Mouse (Mus musculus): ENCODE results near the gene Ifnk. TPM values are rescaled to one million over a fixed set of nuclear protein-coding genes. Genes with fewer than 3 reads are reported as not detected.

Gene Ifnk
- polyA plus RNA-seq, 1 experiment: not detected

DNA sequence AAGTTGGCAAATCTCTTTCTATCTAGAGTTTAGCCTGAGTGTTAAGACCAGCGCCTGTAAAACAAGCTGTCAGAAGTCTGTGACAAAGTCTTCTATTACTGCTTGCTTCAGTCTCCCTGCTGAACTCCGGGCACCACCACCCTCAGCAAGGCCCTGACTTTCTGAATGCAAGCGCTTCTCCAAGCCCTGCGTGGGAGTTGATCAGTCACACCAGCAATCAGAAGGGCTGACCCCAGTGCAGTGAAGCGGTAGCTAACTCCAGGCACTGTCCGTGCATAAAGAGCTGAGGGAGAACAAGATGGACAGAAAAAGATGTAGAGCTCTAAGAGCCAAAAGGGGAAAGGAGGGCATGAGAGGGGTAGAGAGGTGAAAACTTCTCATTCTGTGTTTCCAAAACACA lies 24.1 kb upstream of the Ifnk start:
- Histone ChIP-seq H3K4me1 (ENCODE audit: control insufficient read depth, insufficient read depth, insufficient read length, low read length) (peaks cover 2% of the 10 kb centered on the region; the same call in 1 of the 2 replicates), H3K4me3 (ENCODE audit: insufficient read depth, low read depth, low read length) (no peak overlapping the region), H3K27ac (replicated peaks; ENCODE audit: low read depth, low read length) (no peak overlapping the region)

DNA sequence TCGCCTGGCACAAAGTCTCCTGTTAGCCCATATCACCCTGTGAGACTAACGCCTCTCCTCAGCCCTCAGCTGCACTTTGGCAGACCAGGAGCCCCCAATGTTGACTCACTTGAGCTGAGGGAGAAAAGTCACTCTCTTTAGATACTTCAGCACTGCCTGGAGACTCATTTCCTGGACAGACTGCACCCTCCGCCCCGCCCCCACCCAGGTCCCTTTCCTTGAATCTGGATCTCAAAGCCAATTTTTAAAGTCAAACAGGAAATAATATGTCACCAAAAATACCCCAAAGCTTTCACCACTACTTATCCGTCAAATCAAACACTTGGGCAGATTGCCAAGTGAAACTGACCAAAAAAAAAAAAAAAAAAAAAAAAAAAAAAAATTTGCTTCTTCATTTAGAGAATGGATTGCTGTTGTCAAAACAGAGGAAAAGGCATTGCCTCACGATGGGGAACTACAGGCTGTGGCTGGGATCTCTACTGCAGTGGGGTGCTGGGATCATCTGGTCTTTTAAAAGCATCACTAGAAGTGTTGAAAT lies 21.4 kb upstream of the Ifnk start:
- Histone ChIP-seq H3K4me1 (ENCODE audit: control insufficient read depth, insufficient read depth, insufficient read length, low read length) (peaks cover 2% of the 10 kb centered on the region; the same call in 1 of the 2 replicates), H3K4me3 (ENCODE audit: insufficient read depth, low read depth, low read length) (no peak overlapping the region), H3K27ac (replicated peaks; ENCODE audit: low read depth, low read length) (no peak overlapping the region)

DNA sequence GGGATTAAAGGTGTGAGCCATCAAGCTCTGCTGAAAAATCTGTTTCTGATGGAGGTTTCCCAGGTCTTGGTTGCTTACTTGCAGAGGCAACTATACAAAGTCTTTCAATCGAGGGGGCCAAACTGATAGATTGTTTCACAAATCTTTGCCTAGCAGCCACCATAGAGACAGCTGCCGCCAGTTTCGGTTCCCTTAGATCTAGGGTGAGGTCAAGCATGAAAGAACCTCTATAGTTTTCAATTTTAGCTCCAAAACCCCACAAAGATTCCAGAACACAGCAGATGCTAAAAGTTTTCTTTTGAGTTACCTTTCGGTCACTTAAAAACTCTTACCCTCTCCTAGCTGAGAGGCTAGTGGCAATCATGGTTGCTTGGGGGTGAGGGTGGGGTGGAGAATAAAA lies 20.3 kb upstream of the Ifnk start:
- Histone ChIP-seq H3K4me3 (ENCODE audit: insufficient read depth, low read depth, low read length) (no peak overlapping the region), H3K27ac (replicated peaks; ENCODE audit: low read depth, low read length) (peak overlapping the region; percentile 39; the same call in 1 of the 2 replicates), H3K4me1 (ENCODE audit: control insufficient read depth, insufficient read depth, insufficient read length, low read length) (peaks cover 2% of the 10 kb centered on the region; the same call in 1 of the 2 replicates)

GRCm38 (mm10) chr4:35133411-35133810 lies 18.4 kb upstream of the Ifnk start:
- Histone ChIP-seq H3K4me3 (ENCODE audit: insufficient read depth, low read depth, low read length) (no peak overlapping the region), H3K27ac (replicated peaks; ENCODE audit: low read depth, low read length) (no peak overlapping the region), H3K4me1 (ENCODE audit: control insufficient read depth, insufficient read depth, insufficient read length, low read length) (peaks cover 2% of the 10 kb centered on the region; the same call in 1 of the 2 replicates)

- Histone ChIP-seq H3K27ac (replicated peaks; ENCODE audit: low read depth, low read length) (no peak overlapping the region), H3K4me3 (ENCODE audit: insufficient read depth, low read depth, low read length) (no peak overlapping the region)
Measured at GRCm38 (mm10) chr4:35134846-35135611, 16.8 kb upstream of the Ifnk start.

GRCm38 (mm10) chr4:35135806-35136205 lies 16.1 kb upstream of the Ifnk start:
- no peak overlapping the region for H3K27ac ChIP-seq (replicated peaks; ENCODE audit: low read depth, low read length)
- no peak overlapping the region for H3K4me3 ChIP-seq (ENCODE audit: insufficient read depth, low read depth, low read length)

More at GRCm38 (mm10) chr4:35134846-35135611, 16.8 kb upstream of the Ifnk start:
- peaks cover 2% of the 10 kb centered on the region; the same call in 1 of the 2 replicates for H3K4me1 ChIP-seq (ENCODE audit: control insufficient read depth, insufficient read depth, insufficient read length, low read length)

DNA sequence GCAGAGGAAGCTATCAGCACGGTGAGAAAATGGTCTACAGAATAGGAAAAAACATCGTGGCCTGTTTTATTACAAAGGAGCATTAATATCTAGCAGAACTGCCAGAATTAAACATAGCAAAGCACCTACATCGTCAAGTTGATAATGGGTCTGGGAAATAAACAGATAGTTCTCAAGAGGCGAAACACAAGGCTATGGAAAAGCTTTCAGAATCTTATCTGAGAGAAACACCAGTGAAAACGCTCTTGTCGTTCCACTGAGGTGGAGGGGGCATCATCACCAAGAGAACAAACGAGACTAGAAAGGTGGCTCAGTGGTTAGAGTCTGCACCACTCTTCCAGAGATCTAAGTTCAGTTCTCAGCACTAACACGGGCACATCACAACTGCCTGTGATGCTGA lies 14.9 kb upstream of the Ifnk start:
- Histone ChIP-seq H3K27ac (replicated peaks; ENCODE audit: low read depth, low read length) (no peak overlapping the region), H3K4me1 (ENCODE audit: control insufficient read depth, insufficient read depth, insufficient read length, low read length) (no peaks in the 10 kb centered on the region), H3K4me3 (ENCODE audit: insufficient read depth, low read depth, low read length) (no peak overlapping the region)

More at GRCm38 (mm10) chr4:35135806-35136205, 16.1 kb upstream of the Ifnk start:
- no peaks in the 10 kb centered on the region for H3K4me1 ChIP-seq (ENCODE audit: control insufficient read depth, insufficient read depth, insufficient read length, low read length)

- H3K4me1 ChIP-seq (ENCODE audit: control insufficient read depth, insufficient read depth, insufficient read length, low read length): no peaks in the 10 kb centered on the region
- H3K27ac ChIP-seq (replicated peaks; ENCODE audit: low read depth, low read length): no peak overlapping the region
- H3K4me3 ChIP-seq (ENCODE audit: insufficient read depth, low read depth, low read length): no peak overlapping the region
Measured at GRCm38 (mm10) chr4:35138077-35138476, 13.8 kb upstream of the Ifnk start.

- H3K4me1 ChIP-seq (ENCODE audit: control insufficient read depth, insufficient read depth, insufficient read length, low read length): no peaks in the 10 kb centered on the region
- no peak overlapping the region for H3K27ac ChIP-seq (replicated peaks; ENCODE audit: low read depth, low read length)
- H3K4me3 ChIP-seq (ENCODE audit: insufficient read depth, low read depth, low read length): no peak overlapping the region
Measured at GRCm38 (mm10) chr4:35140317-35140716, 11.5 kb upstream of the Ifnk start.

DNA sequence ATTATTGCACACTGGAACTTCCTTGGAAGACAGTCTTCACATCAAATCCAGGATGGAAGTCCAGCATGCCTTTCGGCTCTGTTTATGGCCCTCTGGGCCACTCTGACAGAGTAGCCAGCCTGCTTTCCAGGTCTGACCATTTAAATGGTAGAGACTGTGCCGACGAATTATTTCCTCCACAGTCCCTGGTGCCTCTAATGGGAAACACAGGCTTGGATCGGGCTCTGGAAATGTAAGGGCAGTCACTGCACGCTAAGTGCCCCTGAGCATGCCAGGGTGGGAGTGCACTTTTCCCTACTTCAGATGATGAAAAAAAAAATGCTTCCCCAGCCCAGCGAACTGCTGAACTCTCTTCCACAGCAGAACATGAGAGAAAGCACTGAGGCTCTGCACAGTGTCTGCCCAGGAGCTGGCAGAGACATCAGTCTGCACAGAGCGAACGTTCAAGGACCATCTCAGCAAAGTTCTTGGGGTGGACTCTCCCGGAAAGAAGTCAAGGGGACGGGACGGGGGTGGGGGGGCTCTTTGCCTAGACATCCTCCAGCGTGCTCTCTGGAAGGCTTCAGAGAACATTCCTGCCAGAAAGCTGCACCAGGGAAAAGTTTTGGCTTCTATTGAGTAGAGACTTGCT lies 8.3 kb upstream of the Ifnk start:
- Histone ChIP-seq H3K27ac (replicated peaks; ENCODE audit: low read depth, low read length) (no peak overlapping the region), H3K4me3 (ENCODE audit: insufficient read depth, low read depth, low read length) (peak overlapping the region; percentile 8; the same call in 1 of the 2 replicates), H3K4me1 (ENCODE audit: control insufficient read depth, insufficient read depth, insufficient read length, low read length) (no peaks in the 10 kb centered on the region)

GRCm38 (mm10) chr4:35145726-35146125 lies 6.1 kb upstream of the Ifnk start:
- no peaks in the 10 kb centered on the region for H3K4me1 ChIP-seq (ENCODE audit: control insufficient read depth, insufficient read depth, insufficient read length, low read length)
- H3K27ac ChIP-seq (replicated peaks; ENCODE audit: low read depth, low read length): no peak overlapping the region
- H3K4me3 ChIP-seq (ENCODE audit: insufficient read depth, low read depth, low read length): no peak overlapping the region

DNA sequence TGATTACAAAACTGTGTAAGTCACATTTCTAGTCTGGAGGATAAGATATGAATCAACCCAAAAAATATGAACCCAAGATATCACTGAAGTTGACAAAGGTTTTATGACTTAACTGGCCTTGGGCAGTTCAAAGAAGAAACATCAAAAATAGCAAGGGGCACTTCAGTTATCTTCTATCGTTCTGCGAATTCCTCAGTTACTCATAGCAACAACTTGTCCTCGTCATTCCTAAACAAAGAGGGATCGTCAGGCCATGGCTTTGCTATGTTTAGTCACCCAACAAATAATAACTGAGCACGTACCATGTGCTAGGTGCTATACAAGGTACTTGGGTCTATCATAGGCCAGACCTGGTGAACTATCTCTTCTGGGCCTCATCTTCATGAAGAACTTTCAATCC lies 5.3 kb upstream of the Ifnk start:
- H3K4me3 ChIP-seq (ENCODE audit: insufficient read depth, low read depth, low read length): no peak overlapping the region
- no peak overlapping the region for H3K27ac ChIP-seq (replicated peaks; ENCODE audit: low read depth, low read length)
- no peaks in the 10 kb centered on the region for H3K4me1 ChIP-seq (ENCODE audit: control insufficient read depth, insufficient read depth, insufficient read length, low read length)

DNA sequence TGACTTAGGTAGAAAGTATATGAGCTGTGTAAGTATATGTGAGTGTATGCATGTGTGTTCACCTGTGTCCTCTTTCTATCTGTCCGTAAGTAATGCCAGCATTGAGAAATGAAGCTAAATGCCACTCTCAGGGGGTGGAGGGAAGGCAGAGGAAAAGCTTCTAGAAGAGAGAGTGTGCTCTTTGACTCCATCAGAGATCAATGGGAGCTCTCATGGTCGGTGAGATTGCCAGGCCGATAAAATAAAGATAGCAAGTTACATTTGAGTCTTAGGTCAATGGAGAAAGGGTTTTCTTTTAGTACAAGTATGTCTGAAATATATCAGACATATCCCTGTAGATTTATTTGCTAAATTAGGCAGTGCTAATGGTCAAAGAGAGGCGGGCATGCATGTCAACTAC lies 3.5 kb upstream of the Ifnk start:
- Histone ChIP-seq H3K4me3 (ENCODE audit: insufficient read depth, low read depth, low read length) (no peak overlapping the region), H3K4me1 (ENCODE audit: control insufficient read depth, insufficient read depth, insufficient read length, low read length) (no peaks in the 10 kb centered on the region), H3K27ac (replicated peaks; ENCODE audit: low read depth, low read length) (no peak overlapping the region)

DNA sequence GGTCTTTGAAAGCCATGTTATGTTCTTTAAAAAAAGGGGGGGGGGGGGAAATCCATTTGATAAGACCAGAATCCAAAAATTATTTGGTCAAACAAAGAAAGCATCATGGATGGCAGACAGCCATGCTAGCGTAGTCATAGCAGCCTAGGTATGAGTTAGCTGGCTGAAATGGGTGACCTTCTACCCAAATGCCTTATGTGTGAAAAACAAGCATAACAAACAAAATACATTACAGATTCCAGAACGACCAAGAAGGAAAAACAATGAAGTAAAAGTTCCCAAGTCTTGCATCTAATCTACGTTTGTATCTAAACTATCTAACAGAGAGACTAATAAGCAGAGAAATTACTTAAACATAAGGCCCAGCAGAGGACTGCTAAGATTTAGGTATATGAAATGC lies 1.1 kb upstream of the Ifnk start:
- H3K4me1 ChIP-seq (ENCODE audit: control insufficient read depth, insufficient read depth, insufficient read length, low read length): no peaks in the 10 kb centered on the region
- no peak overlapping the region for H3K27ac ChIP-seq (replicated peaks; ENCODE audit: low read depth, low read length)
- no peak overlapping the region for H3K4me3 ChIP-seq (ENCODE audit: insufficient read depth, low read depth, low read length)

- H3K27ac ChIP-seq (replicated peaks; ENCODE audit: low read depth, low read length): no peak overlapping the region
- no peaks in the 10 kb centered on the region for H3K4me1 ChIP-seq (ENCODE audit: control insufficient read depth, insufficient read depth, insufficient read length, low read length)
- H3K4me3 ChIP-seq (ENCODE audit: insufficient read depth, low read depth, low read length): no peak overlapping the region
Measured at GRCm38 (mm10) chr4:35154051-35154450, 2.2 kb downstream of the Ifnk start.
